Mouse (Mus musculus) midbrain, embryonic 12.5 days (tissue): Measurements from ENCODE around the gene Zcchc24. TPM values are rescaled to one million over a fixed set of nuclear protein-coding genes. Genes with fewer than 3 reads are reported as not detected.

Experiments used
- ATAC-seq: fragments of 200-750 bp; cut with Nextera tagmentation; 2 replicates; pipeline ENCODE4 v1.8.0; 2017; ENCODE audit warnings: low read depth, moderate TSS enrichment, moderate library complexity; ENCODE audit not compliant: low FRiP score
- H3K27ac ChIP-seq: fragments of 300-500 bp; sonication (generic); replicated peaks from 2 replicates; pipeline ENCODE4 v1.5.1; 2016; ENCODE audit warnings: mild to moderate bottlenecking
- H3K27me3 ChIP-seq: fragments of 300-500 bp; sonication (generic); 2 replicates; pipeline ENCODE4 v1.6.1; 2016; ENCODE audit warnings: mild to moderate bottlenecking
- H3K36me3 ChIP-seq: fragments of 300-500 bp; sonication (generic); 2 replicates; pipeline ENCODE4 v1.6.1; 2016
- H3K4me1 ChIP-seq: fragments of 300-500 bp; sonication (generic); 2 replicates; pipeline ENCODE4 v1.6.1; 2016
- H3K4me2 ChIP-seq: fragments of 300-500 bp; sonication (generic); replicated peaks from 2 replicates; pipeline ENCODE4 v1.6.1; 2016; ENCODE audit warnings: mild to moderate bottlenecking, moderate library complexity
- H3K4me3 ChIP-seq: fragments of 300-500 bp; sonication (generic); 2 replicates; pipeline ENCODE4 v1.5.1; 2016; ENCODE audit warnings: mild to moderate bottlenecking
- H3K9ac ChIP-seq: fragments of 300-500 bp; sonication (generic); replicated peaks from 2 replicates; pipeline ENCODE4 v1.6.1; 2016; ENCODE audit warnings: mild to moderate bottlenecking, moderate library complexity
- H3K9me3 ChIP-seq: fragments of 300-500 bp; sonication (generic); 2 replicates; pipeline ENCODE4 v1.6.1; 2016; ENCODE audit warnings: mild to moderate bottlenecking
- whole genome bisulfite sequencing: fragments of 180-500 bp; shearing (Covaris S2); methylation state at CpG from one replicate; pipeline ENCODE4 v1.1.7; 2016; 5-methylcytosine and 5-hydroxymethylcytosine counted together
- polyA plus RNA-seq: library from polyadenylated mRNA; unstranded; fragments of >200 nt; fragmentation: Nextera tagmentation; extraction: Ambion mirVana; gene quantifications from 2 replicates; pipeline ENCODE4 v1.2.1, GENCODE M21; 2016

Zcchc24 gene
- polyA plus RNA-seq, 1 experiment from 2014 or later, result 20.7 TPM

DNA sequence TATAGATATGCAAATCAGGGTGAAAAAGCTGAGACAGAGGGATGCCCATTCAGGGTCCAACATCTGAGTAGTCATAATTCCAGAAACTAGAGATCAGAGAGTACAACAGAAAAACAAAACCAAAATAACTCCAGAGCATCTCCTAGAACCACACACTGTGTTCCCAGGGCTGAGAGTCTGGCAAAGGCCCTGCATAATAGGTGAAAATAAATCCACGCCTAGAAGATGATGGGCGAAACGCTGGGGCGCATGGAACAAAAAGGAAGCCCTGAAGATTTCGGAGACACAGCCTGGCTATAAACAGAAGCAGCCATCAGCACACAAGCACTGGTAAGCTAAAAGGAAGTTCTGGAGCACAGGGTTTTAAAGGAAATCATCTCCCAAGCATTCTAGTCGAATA lies 26.2 kb upstream of the Zcchc24 start:
- Histone ChIP-seq H3K4me2 (no peak overlapping the region), H3K4me3 (no peak overlapping the region), H3K9me3 (0 out of 2 replicates have a peak, but pooled peaks cover 5% of the 10 kb centered on the region), H3K36me3 (no peaks in the 10 kb centered on the region), H3K27ac (peak overlapping the region; percentile 27), H3K9ac (no peak overlapping the region), H3K27me3 (peaks cover 9% of the 10 kb centered on the region; the same call in 1 of the 2 replicates), H3K4me1 (peaks cover 8% of the 10 kb centered on the region)
- no peak for ATAC-seq
- 72% methylated on average over 6 of the region's 6 CpGs for WGBS

DNA sequence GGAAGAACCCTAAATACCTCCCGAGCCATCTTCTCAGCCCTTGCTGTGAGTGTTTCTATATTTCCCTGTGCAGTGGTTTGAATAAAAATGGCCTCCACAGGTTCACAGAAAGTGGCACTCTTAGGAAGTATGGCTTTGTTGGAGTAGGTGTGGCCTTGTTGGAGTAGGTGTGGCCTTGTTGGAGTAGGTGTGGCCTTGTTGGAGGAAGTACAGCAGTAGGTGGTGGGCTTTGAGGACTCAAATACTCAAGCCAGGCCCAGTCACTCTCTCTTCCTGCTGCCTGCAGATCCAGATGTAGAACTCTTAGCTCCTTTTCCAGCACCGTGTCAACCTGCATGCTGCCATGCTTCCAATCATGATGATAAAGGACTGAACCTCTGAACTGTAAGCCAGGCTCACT lies 25.5 kb upstream of the Zcchc24 start:
- Histone ChIP-seq H3K9me3 (0 out of 2 replicates have a peak, but pooled peaks cover 5% of the 10 kb centered on the region), H3K4me1 (peaks cover 8% of the 10 kb centered on the region), H3K36me3 (no peaks in the 10 kb centered on the region), H3K4me3 (no peak overlapping the region), H3K27me3 (peaks cover 2% of the 10 kb centered on the region; the same call in 1 of the 2 replicates), H3K27ac (no peak overlapping the region), H3K4me2 (no peak overlapping the region), H3K9ac (no peak overlapping the region)
- 91% methylated on average over 2 of the region's 2 CpGs for WGBS
- no peak for ATAC-seq

DNA sequence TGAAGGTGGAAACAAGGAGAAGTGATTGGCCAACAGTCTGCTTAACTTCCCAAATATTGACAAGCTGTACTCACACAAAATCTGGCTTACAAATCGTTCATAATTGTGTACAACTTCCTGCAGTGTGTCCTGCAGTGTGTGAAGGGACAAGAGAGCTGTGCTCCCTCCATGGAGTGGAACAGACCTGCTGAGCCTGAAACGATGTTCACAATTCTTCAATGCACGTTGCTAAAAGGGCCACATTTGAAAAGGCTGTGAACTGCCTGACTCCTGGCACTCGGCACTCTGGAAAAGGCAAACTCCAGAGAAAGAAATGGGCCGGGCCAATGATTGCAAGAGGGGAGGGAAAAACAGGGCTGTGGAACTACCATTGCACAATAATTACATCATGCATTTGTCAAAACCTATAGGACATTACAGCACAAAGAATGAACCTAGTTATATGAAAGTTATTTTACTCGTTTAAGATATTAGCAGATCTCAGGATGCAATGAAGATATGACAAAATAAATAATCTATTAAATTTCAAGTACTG lies 22.0 kb upstream of the Zcchc24 start:
- no peak for ATAC-seq
- H3K9me3 ChIP-seq, result 0 out of 2 replicates have a peak, but pooled peaks cover 5% of the 10 kb centered on the region
- no peak overlapping the region for H3K9ac ChIP-seq
- H3K27me3 ChIP-seq, result no peaks in the 10 kb centered on the region
- H3K27ac ChIP-seq, result no peak overlapping the region
- no peaks in the 10 kb centered on the region for H3K36me3 ChIP-seq
- WGBS, result 70% methylated on average over 6 of the region's 6 CpGs
- peaks cover 6% of the 10 kb centered on the region for H3K4me1 ChIP-seq
- no peak overlapping the region for H3K4me2 ChIP-seq
- H3K4me3 ChIP-seq, result no peak overlapping the region

DNA sequence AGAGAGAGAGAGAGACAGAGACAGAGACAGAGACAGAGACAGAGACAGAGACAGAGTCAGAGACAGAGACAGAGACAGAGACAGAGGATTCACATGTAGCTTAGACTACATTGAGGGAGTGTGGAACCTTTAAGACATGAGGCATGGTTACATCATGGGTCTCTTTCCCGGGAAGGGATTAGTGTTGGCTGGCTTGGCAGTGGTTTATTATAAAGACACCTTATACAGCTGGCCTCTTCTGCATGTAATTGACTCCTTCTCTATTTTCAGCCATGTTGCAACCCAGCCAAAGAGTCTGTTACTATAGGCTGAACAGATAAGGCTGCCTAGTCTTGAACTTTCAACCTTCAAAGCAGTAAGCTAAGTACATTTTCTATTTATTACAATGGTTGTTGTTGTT lies 21.1 kb upstream of the Zcchc24 start:
- Histone ChIP-seq H3K9me3 (0 out of 2 replicates have a peak, but pooled peaks cover 5% of the 10 kb centered on the region), H3K4me2 (no peak overlapping the region), H3K9ac (no peak overlapping the region), H3K27ac (no peak overlapping the region), H3K4me3 (no peak overlapping the region), H3K36me3 (no peaks in the 10 kb centered on the region), H3K4me1 (no peaks in the 10 kb centered on the region), H3K27me3 (no peaks in the 10 kb centered on the region)
- ATAC-seq, result no peak
- 63% methylated on average over 1 of the region's 1 CpGs for WGBS

DNA sequence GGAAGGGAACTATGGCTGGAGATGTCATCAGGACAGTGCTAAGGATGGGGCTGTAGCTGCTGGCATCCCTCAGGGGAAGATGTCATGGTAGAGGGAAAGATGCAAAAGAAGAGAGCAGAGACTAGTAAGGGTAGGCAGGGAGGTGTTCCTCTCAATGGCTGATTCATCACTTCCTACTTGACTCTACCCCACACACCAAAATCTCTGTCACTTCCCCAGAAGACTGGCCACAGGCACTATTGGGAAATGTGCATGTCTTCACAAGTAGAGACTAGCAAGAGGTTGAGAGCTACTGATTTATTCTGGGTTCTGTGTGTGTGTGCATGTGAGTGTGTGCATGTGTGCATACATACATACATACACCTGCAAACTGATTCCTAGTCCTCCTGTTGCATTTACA lies 20.4 kb upstream of the Zcchc24 start:
- no peak for ATAC-seq
- Histone ChIP-seq H3K9ac (no peak overlapping the region), H3K36me3 (no peaks in the 10 kb centered on the region), H3K4me1 (no peaks in the 10 kb centered on the region), H3K9me3 (0 out of 2 replicates have a peak, but pooled peaks cover 1% of the 10 kb centered on the region), H3K4me3 (no peak overlapping the region), H3K4me2 (no peak overlapping the region), H3K27me3 (no peaks in the 10 kb centered on the region), H3K27ac (no peak overlapping the region)

DNA sequence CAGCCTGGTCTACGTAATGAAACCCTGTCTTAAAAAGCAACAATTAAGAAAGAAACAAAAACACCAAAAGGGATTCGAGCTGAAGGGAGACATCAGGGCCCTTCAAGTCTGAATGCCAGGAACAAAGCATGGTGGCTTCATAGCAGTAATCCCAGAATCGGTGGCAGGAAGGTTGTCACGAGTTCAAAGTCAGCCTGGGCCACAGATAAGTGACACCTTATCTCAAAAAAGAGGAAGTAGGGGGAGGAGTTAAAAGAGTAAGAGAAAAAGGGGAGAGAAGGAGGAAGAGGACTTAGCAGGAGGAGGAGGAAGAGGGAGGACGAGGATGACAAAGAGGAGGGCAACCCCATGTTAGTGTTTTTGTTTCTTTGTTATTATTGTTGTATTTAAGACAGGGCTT lies 19.4 kb upstream of the Zcchc24 start:
- 73% methylated on average over 5 of the region's 5 CpGs for WGBS
- no peak overlapping the region for H3K27ac ChIP-seq
- no peak overlapping the region for H3K4me2 ChIP-seq
- no peak overlapping the region for H3K9ac ChIP-seq
- no peaks in the 10 kb centered on the region for H3K27me3 ChIP-seq
- ATAC-seq, result no peak
- H3K36me3 ChIP-seq, result no peaks in the 10 kb centered on the region
- no peak overlapping the region for H3K4me3 ChIP-seq
- no peaks in the 10 kb centered on the region for H3K9me3 ChIP-seq
- H3K4me1 ChIP-seq, result no peaks in the 10 kb centered on the region

DNA sequence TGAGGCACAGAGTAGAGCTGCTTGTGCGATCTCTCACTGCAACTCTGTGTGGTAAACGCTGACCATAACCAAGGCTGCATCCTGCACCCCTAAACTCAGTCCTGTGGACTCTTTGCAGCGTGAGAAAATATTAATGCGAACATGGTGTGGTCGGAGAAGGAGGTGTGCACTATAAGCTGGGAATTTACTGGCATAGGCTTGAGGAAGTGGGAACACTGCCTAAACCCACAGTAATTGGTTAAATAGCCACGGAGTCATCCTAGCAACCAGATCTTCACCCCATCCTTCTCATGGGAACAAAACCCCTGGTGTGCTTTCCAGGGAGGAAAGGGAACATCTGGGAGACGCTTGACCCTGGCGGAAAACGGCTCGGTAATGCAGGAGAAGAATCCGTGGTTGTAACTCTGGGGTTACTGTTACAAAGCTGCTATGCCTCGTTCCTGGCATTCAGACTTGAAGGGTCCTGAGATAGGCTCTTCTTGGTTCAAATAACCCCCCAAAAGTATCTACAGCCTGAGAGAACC lies 18.6 kb upstream of the Zcchc24 start:
- Histone ChIP-seq H3K36me3 (no peaks in the 10 kb centered on the region), H3K9me3 (no peaks in the 10 kb centered on the region), H3K4me2 (no peak overlapping the region), H3K9ac (no peak overlapping the region), H3K27me3 (no peaks in the 10 kb centered on the region), H3K4me1 (no peaks in the 10 kb centered on the region), H3K27ac (no peak overlapping the region), H3K4me3 (no peak overlapping the region)
- 84% methylated on average over 12 of the region's 12 CpGs for WGBS
- ATAC-seq, result no peak

DNA sequence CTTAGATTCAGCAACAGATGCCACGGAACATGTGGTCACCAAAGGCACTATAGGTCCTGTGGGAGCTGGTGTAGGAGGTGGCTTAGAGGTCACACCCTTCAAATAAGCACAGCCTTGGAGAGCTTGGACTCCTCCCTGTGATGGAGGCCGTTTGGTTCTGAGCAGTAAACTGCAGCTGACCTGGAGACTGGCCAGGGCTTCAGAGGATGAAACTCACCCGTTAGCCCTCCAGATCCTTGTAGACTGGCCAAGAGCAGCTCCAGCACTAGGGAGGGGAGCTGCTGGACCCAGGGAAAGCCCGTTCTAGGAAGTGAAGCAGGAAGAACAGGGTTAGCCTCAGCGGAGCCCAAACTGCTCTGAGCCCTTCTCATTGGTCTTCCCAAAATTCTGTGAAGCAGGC lies 18.1 kb upstream of the Zcchc24 start:
- ATAC-seq, result no peak
- Histone ChIP-seq H3K4me1 (no peaks in the 10 kb centered on the region), H3K9me3 (no peaks in the 10 kb centered on the region), H3K4me2 (no peak overlapping the region), H3K4me3 (no peak overlapping the region), H3K27ac (no peak overlapping the region), H3K36me3 (no peaks in the 10 kb centered on the region), H3K9ac (no peak overlapping the region), H3K27me3 (no peaks in the 10 kb centered on the region)
- 68% methylated on average over 5 of the region's 5 CpGs for WGBS

DNA sequence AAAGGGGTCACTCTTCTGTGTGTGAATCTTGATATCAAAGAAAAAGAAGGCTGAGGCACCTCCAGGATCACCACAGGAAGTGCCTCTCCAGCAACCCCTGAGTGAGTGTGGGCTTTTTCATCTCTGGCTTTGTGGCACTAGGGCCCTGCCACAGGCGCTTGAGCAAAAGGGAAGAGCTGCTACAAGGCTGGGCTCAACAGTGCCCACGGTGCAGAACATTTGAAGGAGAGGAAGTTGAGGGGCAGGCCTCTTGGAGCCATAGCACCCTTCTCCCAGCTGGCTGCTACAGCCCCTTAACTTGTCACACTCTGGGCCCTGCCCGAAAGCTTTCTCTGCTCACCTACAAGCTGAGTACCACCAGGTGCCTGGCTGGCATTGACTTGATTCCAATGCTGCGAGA lies 16.4 kb upstream of the Zcchc24 start:
- WGBS, result 97% methylated on average over 4 of the region's 4 CpGs
- ATAC-seq, result no peak

DNA sequence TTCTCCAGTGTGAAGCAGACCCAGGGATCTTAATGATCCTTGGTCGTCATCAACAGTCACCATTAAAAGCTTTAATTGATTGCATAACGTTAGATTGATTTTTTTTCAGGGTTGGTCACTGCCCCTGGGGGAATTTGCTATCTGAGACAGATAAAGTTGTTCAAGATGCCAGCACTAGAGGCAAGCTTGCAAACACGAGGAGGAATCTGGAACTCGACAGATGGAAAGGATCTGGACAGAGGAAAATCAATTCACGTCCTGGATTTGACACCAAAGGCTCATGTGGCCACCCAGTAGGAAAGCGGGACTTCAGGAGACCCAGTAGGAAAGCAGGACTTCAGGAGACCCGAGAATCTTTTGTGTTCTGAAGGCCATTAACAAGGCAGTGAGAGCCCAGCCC lies 14.4 kb upstream of the Zcchc24 start:
- 66% methylated on average over 7 of the region's 7 CpGs for WGBS
- no peak for ATAC-seq

More for the DNA sequence above, 16.4 kb upstream of the Zcchc24 start:
- H3K27me3 ChIP-seq, result no peaks in the 10 kb centered on the region
- H3K27ac ChIP-seq, result no peak overlapping the region
- no peak overlapping the region for H3K4me3 ChIP-seq
- H3K9ac ChIP-seq, result no peak overlapping the region
- no peaks in the 10 kb centered on the region for H3K4me1 ChIP-seq
- H3K4me2 ChIP-seq, result no peak overlapping the region
- H3K36me3 ChIP-seq, result no peaks in the 10 kb centered on the region
- no peaks in the 10 kb centered on the region for H3K9me3 ChIP-seq

DNA sequence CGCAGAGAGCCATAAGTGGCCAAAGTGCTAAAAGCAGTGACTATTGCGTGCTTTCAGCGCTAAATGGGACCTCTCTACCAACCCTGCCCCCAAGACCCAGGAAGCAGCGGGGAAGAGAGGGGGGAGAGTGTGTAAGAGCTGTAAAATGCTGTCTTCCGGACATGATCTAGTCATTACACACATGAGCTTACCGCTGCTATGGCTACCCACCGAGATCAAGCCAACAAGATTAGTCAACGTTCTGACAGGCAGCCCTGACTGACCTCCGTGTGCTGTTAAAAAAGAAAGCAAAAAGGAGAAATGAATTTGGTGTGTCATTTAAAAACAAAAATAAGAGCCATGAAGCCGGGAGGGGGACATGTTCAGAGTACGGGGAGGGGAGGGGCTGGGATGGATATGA lies 11.8 kb upstream of the Zcchc24 start:
- Histone ChIP-seq H3K9me3 (no peaks in the 10 kb centered on the region), H3K4me3 (no peak overlapping the region), H3K9ac (no peak overlapping the region), H3K4me2 (no peak overlapping the region), H3K27ac (no peak overlapping the region), H3K27me3 (no peaks in the 10 kb centered on the region), H3K36me3 (no peaks in the 10 kb centered on the region), H3K4me1 (no peaks in the 10 kb centered on the region)
- 62% methylated on average over 11 of the region's 11 CpGs for WGBS
- ATAC-seq, result no peak

More for the DNA sequence above, 14.4 kb upstream of the Zcchc24 start:
- Histone ChIP-seq H3K4me1 (no peaks in the 10 kb centered on the region), H3K27ac (no peak overlapping the region), H3K4me2 (no peak overlapping the region), H3K36me3 (no peaks in the 10 kb centered on the region), H3K27me3 (no peaks in the 10 kb centered on the region), H3K4me3 (no peak overlapping the region), H3K9ac (no peak overlapping the region), H3K9me3 (no peaks in the 10 kb centered on the region)

DNA sequence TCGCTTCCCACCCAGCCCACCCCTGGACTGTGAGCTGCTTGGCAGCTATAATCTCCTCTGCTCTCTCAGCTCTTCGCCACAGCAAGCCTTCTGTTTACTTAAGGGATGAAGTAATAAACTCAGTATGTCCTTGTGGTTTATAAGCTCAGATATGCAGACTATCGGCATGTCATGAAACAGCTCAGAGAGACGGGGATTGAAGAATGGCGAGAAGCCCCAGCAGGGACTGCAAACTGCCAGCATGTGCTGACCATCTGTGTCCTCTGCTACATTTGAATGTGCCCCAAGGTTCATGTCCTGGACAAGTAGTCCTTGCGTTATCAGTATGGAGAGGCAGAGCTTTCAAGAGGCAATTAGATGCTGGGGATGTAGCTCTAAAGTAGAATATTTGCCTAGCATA lies 7.5 kb upstream of the Zcchc24 start:
- H3K9ac ChIP-seq, result no peak overlapping the region
- H3K4me1 ChIP-seq, result no peaks in the 10 kb centered on the region
- no peaks in the 10 kb centered on the region for H3K36me3 ChIP-seq
- H3K4me2 ChIP-seq, result no peak overlapping the region
- 68% methylated on average over 6 of the region's 6 CpGs for WGBS
- H3K9me3 ChIP-seq, result no peaks in the 10 kb centered on the region
- no peak for ATAC-seq
- H3K27ac ChIP-seq, result no peak overlapping the region
- no peak overlapping the region for H3K4me3 ChIP-seq
- H3K27me3 ChIP-seq, result 0 out of 2 replicates have a peak, but pooled peaks cover 4% of the 10 kb centered on the region

DNA sequence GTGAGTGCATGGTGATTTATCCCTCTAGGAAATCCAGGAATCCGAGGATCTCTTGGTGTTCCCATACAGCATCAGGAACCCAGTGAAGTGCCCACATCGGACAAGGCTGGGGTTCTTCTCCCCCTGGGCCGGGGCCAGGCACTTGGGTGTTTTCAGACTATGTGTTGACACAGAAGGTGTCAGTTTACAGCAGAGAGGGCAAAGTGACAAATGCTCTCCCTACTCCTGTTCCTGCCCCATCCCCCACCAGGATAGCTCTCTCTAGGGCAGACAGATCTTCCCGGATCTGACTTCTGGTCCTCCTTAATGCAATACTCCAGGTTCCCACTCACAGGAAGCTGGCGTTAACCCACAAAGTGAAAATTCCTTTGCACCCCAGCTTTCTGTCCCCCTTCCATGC lies 5.3 kb upstream of the Zcchc24 start:
- H3K27ac ChIP-seq, result no peak overlapping the region
- no peak for ATAC-seq
- H3K4me3 ChIP-seq, result no peak overlapping the region
- H3K27me3 ChIP-seq, result peaks cover 7% of the 10 kb centered on the region; the same call in 1 of the 2 replicates
- H3K9ac ChIP-seq, result no peak overlapping the region
- no peaks in the 10 kb centered on the region for H3K36me3 ChIP-seq
- no peaks in the 10 kb centered on the region for H3K9me3 ChIP-seq
- H3K4me1 ChIP-seq, result peaks cover 5% of the 10 kb centered on the region; the same call in 1 of the 2 replicates
- H3K4me2 ChIP-seq, result no peak overlapping the region
- WGBS, result 41% methylated on average over 5 of the region's 5 CpGs
